Mouse (Mus musculus) megakaryocyte progenitor cell, adult 5-6 weeks (primary cell): ENCODE results near the gene Nr3c2. TPM values are rescaled to one million over a fixed set of nuclear protein-coding genes. Genes with fewer than 3 reads are reported as not detected.

Experiments used
- ATAC-seq: replicated peaks from 2 replicates; pipeline ENCODE4 v1.8.0; 2016; ENCODE audit warnings: mild to moderate bottlenecking, moderate TSS enrichment, inconsistent platforms; ENCODE audit not compliant: poor library complexity
- total RNA-seq, 2 experiments: library from RNA; stranded (forward) in 1 of 2; stranded (reverse) in 1 of 2; fragments of 157-497, 149-512 nt in 1 of 2; fragments of 200-1000 nt in 1 of 2; gene quantifications; 2 replicates each; pipeline versions ENCODE4 v1.2.3 to v1.2.4; 2015 to 2017

The Nr3c2 gene
- total RNA-seq, 2 experiments from 2014 or later = 0.29 to 1.3 TPM

DNA sequence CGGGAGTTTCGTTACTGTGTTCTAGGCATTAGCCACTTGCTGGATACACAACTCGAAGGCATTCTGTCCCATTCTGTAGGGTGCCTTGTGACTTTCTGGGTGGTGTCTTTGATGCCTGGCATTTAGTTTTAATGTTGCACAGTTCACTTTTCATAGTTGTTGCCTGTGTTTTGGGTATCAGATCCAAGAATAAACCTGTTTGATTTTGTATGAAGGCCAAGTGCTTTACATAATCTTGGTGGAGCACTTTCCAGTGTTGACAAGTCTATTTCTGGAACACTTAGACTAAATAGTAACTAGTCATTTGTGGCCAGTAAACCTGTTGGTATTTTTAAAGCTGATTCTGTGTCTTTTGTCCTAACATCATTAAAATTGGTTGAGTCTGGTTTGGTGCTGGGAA lies 333.2 kb downstream of the Nr3c2 start:
- ATAC-seq = no peak

DNA sequence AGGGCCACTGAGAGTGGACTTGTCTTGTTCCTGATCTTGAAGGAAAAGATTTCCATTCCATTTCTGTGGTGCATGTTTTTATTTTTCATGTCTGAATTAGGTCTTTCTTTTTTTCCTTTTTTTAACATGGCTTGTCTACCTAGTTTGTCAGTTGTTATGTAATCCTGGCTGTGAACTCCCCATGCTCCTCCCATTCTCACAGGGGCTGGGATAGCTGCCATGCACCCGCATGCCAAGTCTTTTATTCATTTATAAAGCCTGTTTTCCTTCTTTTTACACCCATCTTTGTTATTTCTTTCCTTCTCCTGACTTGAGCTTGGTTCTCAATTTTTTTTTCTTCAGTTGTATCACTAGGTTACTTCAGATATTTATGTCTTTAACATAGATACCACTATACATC lies 337.5 kb downstream of the Nr3c2 start:
- no peak for ATAC-seq

DNA sequence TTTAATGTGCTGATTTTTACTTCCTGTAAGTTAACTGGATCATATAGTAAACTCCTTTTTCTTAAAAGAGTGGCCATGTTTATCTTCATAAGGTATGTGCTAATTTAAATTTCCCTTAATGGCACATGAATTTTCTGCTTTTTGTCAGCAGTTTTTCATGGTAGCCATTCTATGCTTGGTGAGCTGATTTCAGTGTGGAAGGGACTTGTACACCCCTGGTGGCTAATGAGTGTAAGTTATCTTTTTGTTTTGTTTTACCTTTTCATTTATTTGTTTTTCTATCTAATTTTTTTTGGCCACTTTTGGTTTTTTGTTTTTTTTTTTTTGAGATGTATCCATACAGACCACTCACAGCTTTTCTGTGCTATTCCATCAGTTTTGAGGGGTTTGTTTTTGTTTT lies 340.2 kb downstream of the Nr3c2 start:
- ATAC-seq = no peak

DNA sequence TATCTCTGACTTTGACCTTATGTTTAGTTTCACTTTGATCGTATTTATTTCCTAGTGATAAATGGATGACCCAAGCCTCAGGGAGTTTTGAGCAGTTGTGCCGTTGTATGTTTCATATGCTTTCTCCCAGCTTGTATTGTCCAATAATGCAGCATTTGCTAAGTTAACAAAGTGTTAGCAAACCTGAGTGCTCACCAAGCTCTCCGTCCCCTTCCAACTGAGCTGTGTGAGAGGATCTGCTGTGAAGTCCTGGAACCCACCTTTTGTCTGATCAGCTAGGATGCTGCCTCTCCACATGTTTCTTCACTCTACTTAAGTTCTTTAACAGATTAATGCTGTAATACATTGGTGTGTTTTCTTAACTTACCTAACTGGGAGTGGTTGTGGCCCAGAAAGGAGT lies 342.1 kb downstream of the Nr3c2 start:
- ATAC-seq = no peak

DNA sequence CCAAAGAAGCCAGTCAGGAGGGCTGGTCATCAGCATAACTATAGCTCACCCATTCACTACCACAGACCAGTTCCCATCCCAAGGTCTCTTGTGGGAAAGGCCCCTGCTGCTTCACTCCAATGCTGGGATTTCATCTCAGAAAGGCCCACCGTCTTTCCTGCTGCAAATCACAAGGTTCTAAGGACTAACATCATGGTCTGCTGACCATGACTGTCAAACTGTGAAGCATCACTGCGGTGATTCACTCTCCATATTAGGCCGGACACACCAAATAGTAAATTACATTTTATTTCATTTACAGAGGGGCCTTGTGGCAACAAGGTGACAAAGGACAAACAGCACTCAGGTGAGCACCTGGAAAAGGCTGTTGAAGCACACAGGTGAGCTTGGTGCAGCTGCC lies 350.9 kb downstream of the Nr3c2 start:
- ATAC-seq = no peak

DNA sequence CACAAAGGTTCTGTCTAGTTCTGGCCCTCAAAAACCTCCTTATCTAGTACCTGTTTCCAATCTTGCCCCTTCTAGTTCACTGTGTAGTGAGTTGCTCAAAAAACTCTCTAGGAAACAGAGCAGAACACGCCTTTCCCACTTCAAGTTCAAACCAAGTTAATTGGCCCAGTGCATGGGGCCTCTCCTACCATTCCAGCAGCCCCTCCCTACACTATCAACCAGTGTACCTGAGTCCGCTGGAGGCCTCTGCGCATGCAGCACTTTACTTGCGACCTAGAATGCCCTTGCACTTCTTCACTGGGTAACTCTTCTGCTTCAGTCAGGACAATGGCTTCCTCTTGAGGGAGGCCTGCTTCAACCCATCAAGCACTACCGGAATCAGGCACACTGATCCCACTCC lies 351.9 kb downstream of the Nr3c2 start:
- ATAC-seq = no peak

DNA sequence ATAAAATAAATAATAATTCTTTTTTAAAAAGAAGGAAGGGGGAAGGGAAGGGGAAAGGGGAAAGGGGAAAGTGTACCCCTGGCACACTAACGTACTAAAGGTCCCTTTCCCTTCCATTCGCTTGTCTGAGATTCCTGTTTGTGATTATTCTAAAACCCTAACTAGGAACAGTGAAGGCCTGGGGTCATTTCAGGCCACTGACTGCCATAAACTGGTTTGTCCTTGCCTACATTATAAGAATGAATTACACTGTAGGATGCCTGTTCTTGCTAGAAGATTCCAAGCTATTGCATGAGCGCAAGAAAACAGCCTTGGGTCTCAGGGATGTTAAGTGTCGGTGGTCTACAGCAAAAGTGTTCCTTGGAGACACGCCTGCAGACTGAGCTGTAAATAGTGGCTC lies 355.2 kb downstream of the Nr3c2 start:
- ATAC-seq = no peak

DNA sequence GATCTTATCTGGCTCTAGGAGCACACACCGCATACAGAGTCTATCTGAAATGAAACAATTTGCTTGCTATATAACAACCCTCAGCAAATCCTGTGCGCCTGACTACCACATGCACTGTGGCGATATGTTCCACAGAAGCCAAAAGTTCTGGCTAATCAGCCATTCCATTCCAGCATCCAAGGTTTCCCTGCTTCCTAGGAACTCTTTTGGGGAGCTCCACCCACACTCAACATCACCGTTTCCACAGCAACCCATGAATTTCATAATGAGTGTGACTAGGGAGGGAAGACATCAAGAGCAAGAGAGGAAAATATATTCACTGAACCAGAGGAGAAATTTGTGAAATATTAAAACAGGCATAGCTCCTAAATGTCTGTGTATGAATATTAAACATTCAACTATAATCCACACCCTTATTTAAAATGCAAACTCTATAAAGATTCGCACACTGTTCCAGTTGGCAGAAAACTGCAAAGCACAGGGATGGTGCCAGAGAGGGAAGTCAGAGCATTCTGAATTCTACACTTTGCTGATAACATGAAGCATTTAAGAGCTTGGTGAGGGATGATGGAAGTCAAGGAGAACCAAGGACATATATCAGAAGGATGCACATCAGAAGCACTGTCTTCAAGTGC lies 357.3 kb downstream of the Nr3c2 start:
- ATAC-seq = no peak

DNA sequence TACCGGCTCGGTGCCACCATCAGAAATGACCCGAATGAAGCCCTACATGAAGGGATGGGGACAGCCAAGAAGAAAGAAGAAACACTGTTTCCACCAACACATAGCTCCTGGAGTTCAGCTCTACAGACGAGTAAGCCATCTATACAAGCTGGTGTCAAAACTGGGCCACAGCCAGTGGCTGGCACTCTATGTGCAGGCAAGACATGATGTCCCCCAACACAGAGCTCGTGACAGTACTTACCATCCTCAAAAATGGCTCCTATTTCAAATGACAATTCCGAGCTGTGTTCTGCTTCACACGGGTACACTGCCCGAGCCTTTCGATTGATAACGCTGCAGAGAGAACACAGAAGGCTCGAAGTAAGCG lies 357.8 kb downstream of the Nr3c2 start:
- ATAC-seq = no peak

DNA sequence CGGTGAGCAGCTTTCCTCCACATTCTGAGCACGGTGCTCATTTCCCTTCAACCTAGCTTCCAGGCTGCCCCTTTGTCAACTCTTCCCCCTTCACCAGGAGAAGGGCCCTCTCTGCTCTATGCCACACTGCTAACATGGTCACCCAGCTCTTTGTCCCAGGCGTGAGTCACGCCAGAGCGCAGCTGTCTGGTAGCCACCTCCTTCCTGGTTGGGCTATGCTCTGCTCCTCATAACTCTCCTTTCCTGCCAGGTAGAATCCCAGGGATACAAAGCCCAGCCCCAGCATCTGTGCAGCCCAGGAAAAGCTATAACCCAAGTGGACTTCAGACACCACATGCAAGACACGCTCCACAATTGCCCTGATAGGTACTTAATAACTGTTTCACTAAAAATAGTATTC lies 362.0 kb downstream of the Nr3c2 start:
- no peak for ATAC-seq

DNA sequence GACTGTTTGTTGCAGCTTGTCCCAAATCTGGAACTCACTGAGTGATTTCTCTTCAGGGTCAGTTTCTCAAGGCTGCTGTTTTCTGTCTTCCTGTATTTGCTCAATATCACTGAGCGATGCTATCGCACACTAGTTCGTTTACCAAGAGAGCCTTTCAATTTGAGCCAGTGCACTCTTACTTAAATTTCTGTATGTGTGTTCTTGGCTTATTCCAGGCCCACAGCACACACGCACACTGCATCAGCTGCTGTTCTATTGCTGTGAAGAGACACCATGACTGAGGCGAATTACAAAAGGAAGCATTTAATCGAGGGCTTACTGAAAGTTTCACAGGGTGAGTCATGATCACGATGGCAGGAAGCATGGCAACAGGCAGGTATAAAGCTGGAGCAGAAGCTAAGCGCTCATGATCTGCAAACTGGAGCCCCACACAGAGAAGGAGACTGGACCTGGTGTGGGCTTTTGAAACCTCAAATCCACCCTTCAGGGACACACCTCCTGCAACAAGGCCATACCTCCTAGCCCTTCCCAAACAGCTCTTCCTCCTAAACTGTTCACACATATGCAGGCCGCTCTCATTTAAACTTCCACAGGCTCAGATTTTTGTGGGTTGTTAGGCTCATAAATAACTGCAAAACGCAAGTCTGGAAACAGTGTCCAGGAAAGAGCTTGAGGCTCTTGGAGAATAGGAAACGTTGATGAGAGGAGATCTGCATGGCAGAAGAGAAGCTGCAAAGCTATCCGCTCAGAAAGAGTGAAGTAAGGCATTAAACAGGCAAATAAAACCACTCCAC lies 363.2 kb downstream of the Nr3c2 start:
- ATAC-seq = no peak

DNA sequence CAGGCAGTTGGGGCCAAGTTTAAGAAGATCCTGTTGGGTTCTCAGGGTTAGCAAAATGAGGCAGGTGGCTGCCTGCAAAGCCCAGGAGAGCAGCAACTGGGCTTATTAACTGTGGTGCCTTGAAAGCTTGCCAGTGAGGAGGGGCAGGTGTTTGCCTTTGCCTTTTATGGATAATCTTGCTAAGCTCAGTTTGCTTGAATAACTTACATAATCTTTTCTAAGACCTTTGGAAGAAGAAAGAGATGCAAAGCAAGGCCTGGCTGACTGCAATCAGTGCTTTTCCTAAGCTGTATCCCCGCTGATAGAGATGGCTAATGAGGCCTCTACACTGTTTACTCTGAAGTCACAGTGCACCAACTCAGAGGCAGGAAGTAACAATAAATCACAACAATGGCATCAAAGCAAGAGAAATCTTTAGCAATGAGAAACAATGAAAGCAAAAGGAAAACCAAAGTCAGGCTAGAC lies 368.7 kb downstream of the Nr3c2 start:
- no peak for ATAC-seq

DNA sequence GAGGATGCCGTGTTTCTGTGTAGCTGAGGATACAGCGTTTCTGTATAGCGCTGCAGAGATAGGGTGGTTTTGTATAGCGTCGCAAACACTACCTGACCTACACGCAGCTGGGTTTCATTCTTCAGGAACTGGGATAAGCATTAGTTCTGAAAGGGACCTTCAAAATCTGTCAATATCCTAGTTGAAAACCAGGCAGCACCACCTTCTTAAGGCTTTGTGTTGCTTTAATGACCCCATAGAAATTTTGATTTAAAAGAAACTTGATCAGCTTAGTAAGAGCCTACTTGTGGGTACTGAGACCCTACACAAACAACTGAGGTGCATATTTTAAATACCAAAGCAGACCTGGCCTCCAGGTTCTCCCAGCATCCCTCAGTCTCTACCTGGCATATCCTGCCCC lies 372.9 kb downstream of the Nr3c2 start:
- ATAC-seq = no peak

DNA sequence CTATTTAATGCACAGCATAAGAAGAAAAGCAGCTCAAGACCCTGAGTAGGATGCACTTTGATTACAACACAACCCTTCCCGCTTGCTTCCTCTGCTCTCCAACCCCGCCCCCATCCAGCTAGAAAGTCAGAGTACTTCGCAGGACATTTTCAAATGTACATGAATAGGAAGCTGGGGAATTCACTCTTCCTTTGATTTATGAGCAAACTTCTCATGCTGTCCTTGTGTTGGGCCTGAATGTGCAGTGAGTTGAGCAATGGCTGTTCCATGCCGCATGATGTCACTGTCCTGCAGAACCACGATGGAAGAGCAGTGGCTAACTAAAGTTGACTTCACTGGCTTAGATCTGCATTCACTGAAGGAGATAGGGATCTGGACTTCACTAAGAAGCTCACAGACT lies 376.3 kb downstream of the Nr3c2 start:
- 0 out of 2 replicates have a peak, but pooled peaks have one; percentile 24 for ATAC-seq

DNA sequence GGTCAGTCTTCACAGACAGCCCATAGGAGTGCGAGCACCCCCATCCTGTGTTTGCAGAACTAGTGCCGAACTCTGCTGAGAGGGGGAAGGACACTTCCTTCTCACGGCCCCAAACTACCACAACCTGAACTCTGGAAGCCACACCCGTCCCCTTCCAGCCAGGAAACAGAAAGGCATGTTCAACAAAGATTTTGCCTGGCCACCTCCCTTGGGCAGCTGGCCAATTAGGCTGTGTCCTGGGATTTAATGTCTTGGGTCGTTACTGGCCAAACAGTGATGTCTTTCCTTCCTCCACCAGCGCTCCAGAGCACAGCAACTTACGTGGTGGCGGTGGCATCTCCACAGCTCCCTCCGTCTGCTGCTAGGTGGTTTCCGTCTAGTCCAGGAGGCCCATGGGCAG lies 377.6 kb downstream of the Nr3c2 start:
- ATAC-seq = peak; percentile 69

DNA sequence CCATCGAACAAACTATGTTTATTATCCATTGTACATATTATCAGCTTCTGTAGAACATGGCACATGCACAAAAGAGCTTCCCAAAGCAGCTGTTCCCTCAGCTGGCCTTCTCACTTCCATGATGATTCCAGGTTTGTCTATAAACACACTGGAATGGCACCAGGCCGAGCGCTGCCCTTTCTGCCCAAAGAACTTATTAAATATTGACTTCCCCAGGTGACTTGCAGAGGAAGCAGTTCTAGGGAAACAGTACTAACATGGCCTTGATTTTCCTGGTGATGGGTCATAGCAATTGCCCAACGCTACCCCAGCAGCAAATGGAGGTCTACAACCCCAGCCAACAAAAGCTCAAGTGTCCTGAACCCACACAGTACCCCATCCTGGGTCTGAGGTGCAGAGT lies 379.0 kb downstream of the Nr3c2 start:
- no peak for ATAC-seq

DNA sequence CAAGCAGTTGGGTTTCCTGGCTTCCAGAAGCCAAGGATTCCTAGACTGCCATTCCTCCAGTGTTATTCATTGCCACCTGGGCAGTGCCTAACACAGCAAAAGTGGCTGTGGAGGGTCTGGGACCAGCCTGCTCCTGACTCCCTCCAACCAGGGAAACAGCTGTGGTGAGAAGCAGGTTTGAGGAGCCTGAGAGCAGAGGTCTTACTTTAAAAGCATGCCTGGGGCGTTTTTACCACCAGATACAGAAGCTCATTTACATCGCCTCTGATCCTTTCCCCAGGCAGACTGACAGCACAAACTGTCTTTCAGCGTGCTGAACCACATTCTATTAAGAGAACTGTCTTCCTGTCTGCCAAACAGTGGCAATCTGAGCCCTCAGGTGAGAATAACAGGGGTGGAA lies 380.7 kb downstream of the Nr3c2 start:
- ATAC-seq = no peak

DNA sequence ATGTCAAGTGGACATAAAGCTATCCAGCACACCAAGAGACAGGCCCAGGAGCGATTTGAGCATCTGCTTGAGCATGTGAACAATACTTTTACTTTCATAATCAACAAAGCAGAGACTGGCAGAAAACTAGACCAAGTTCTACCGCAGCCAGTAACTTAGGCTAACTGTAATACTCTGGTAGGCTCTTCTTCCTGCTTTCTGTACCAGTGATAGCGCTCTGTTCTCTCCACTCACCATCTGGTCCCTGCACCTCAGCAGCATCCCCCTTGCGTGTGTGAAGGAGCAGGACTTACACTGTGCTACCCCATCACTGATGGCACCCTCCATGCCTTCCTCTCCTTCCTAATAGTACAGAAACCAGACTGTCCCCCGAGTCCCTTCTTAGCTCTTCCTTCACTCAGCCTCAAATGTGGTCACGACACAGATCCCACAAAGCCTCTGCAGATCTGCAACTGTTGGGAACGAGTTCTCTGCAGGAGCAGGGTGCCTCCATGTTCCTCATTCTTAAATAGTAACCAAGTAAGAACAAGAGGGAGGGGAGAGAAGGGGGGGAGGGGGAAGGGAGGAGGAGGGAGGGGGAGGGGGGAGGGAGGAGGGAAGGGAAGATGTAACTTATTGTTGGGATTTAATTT lies 383.5 kb downstream of the Nr3c2 start:
- peak; percentile 70 for ATAC-seq

DNA sequence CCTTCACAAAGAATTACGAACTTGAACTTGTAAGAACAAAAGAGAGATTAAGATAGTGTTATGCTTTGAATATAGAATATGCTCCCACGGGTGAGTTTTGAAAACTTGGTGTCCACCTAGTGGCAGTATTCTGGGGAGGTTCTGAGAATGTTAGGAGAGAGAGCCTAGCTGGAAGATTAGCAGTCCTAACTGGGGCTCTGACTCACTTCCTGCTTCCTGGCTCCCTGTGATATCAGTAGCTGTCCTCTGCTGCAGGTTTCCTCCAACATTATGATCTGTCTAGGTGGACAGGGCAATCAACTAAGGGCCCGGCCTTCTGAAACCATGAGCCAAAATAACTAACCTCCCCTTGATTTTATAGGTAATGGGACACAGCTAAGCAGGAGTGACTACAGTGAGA lies 385.2 kb downstream of the Nr3c2 start:
- ATAC-seq = 0 out of 2 replicates have a peak, but pooled peaks have one; percentile 37

DNA sequence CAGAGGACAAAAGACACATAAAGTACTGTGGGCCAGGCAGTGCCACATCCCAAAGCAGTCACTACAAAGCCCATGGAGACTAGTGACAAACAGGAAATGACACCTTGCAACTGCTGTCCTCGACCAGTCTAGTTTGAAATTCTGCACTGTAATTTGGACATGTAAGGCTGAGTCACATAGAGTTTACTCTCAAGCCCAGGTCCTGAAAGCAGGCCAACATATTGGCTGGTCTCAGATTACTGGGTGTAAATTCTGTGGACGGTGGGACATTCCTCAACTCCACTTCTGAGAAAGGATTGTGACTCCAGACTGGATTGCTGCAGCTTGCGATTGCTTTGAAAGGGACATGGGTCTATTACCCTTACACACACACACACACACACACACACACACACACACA lies 388.8 kb downstream of the Nr3c2 start:
- no peak for ATAC-seq

DNA sequence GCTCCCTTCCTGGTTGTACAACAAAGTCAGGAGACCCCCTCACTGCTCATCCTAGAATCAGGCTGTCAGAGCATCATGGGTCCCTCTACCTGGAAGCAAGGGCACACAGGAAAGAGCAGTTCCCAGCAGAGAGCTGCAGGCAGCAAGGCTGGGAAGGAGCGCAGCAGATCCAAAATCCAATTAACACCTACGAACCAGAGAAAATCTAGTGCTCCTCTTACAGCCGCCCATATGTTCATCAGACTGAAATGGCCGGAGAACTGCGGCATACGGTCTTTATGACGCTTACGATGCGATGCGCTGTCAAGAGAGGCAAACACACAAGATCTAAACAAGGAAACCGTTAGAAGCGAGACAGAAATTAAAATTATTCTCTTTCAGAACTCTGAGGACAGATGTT lies 389.2 kb downstream of the Nr3c2 start:
- no peak for ATAC-seq

DNA sequence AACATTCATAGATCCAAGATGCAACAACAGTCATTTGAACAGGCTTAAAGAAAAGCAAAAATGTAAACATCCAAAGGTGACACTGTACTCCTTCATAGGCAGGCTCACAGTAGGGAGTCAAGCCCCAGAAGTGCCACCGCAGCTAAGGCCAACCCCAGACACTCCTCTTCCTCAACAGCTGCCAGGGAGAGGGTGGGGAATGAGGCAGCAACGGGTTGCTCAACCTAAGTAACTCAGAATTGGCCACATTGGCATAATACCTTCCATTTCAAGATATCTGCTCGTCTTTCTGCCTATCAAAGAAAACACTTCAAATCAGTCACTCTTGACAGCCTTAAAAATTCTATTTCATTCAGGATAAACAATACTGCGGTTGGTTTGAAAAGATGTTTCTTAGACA lies 392.9 kb downstream of the Nr3c2 start:
- ATAC-seq = no peak
